Mouse (Mus musculus) erythroblast, embryonic 14.5 days (primary cell): ENCODE results near the gene Esp36.

Experiments
- GATA1 ChIP-seq: IDR thresholded peaks from 2 replicates; pipeline ENCODE4 v1.6.1; 2012; ENCODE audit warnings: low read length, inconsistent platforms, mixed read lengths
- TAL1 ChIP-seq: IDR thresholded peaks from 3 replicates; pipeline ENCODE4 v1.6.1; 2012; ENCODE audit warnings: low read length, inconsistent platforms, mixed read lengths

GRCm38 (mm10) chr17:38450688-38451087 is 30.7 kb upstream of the Esp36 start:
- no peak for TF ChIP-seq GATA1
- no peak for TF ChIP-seq TAL1
